Comparison of ENCODE assay signal across 10 mouse cellular contexts in the genomic region with DNA sequence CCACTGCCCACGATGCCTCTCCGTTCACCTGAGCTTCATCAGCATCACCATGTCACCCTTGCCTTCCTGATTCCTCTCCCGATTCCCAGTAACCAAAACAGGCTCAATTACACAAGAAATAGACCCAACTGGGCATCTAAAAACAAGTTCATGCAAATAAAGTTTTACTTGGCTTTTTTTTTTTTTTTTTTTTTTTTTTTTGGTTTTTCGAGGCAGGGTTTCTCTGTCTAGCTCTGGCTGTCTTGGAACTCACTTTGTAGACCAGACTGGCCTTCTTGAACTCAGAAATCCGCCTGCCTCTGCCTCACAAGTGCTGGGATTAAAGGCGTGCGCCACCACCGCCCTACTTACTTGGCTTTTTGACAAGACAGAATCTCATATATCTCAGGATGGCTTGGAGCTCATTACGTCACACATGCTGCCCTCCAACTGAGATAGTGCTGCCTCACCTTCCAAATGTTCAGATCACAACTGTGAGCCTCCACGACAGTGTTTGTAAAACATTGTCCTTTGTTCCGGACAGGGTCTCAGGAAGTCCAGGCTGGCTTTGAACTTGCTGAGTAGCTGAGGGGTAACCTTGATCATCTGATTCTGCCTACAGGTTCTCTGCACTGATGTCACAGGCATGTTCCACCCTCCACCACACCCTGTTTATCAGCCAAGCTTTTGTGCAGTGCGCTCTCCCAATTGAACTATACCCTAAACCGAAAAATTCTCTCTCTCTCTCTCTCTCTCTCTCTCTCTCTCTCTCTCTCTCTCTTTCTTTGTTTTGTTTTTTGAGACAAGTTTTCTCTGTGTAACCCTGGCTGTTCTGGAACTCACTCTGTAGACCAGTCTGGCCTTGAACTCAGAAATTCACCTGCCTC. TPM values are rescaled to one million over a fixed set of nuclear protein-coding genes. Genes with fewer than 3 reads are reported as not detected.
DNase-seq lines count a peak whose midpoint lies in the region; ATAC-seq and TF ChIP-seq lines count a peak whose summit lies in the region.
"Had no signal": no experiment of that assay in that cellular context is flagged by ENCODE, and none has a peak within 500 bp of the region (broad histone marks: within the 10 kb centered on the region; RNA-seq: fewer than 3 reads in every experiment).

No protein-coding gene starts in this region.

- DNase-seq in kidney, adult 11 months, result no peak
- DNase-seq in embryonic facial prominence, embryonic 14.5 days (ENCODE audit: low spot score), result no peak
- DNase-seq in midbrain, postnatal 0 days (ENCODE audit: low spot score), result no peak
- no peak for DNase-seq in adrenal gland, postnatal 14 days
- no peak for DNase-seq in gastrocnemius, postnatal 36 days
- no peak for DNase-seq in kidney, adult 18-20 months

- no peak for TF ChIP-seq CTCF in midbrain, postnatal 0 days (IDR thresholded peaks at IDR 0.05)

- H3K9me3 ChIP-seq in kidney, embryonic 16.5 days (ENCODE audit: low read length), result no peaks in the 10 kb centered on the region
- H3K9me3 ChIP-seq in embryonic facial prominence, embryonic 14.5 days (ENCODE audit: control insufficient read depth, low read length), result 0 out of 2 replicates have a peak, but pooled peaks cover 5% of the 10 kb centered on the region
- no peaks in the 10 kb centered on the region for H3K9me3 ChIP-seq in intestine, embryonic 15.5 days
- H3K9me3 ChIP-seq in midbrain, postnatal 0 days (ENCODE audit: low read length), result no peaks in the 10 kb centered on the region

- H3K9ac ChIP-seq in kidney, embryonic 16.5 days (replicated peaks; ENCODE audit: low read length), result no peak overlapping the region
- H3K9ac ChIP-seq in embryonic facial prominence, embryonic 14.5 days (ENCODE audit: low read depth, low read length), result no peak overlapping the region
- H3K9ac ChIP-seq in intestine, embryonic 15.5 days, result no peak overlapping the region
- peak overlapping the region; percentile 99 for H3K9ac ChIP-seq in midbrain, postnatal 0 days (replicated peaks; ENCODE audit: low read length, poor library complexity, severe bottlenecking)

- intact Hi-C loops in gastrocnemius, postnatal 36 days (cut with DNase I), result no loop called here

- no peak for ATAC-seq in kidney, embryonic 16.5 days (ENCODE audit: low FRiP score, low TSS enrichment)
- ATAC-seq in embryonic facial prominence, embryonic 14.5 days (ENCODE audit: low read depth), result no peak
- no peak for ATAC-seq in intestine, embryonic 15.5 days
- ATAC-seq in midbrain, postnatal 0 days (ENCODE audit: low FRiP score), result no peak

- peaks cover 57% of the 10 kb centered on the region for H3K27me3 ChIP-seq in kidney, embryonic 16.5 days (ENCODE audit: insufficient read depth, low read length)
- H3K27me3 ChIP-seq in embryonic facial prominence, embryonic 14.5 days (replicated peaks; ENCODE audit: control insufficient read depth, insufficient read depth, low read length), result peaks cover 60% of the 10 kb centered on the region
- peaks cover 49% of the 10 kb centered on the region for H3K27me3 ChIP-seq in intestine, embryonic 15.5 days (replicated peaks)
- no peaks in the 10 kb centered on the region for H3K27me3 ChIP-seq in midbrain, postnatal 0 days (ENCODE audit: insufficient read depth, low read length)

- no peaks in the 10 kb centered on the region for H3K36me3 ChIP-seq in kidney, embryonic 16.5 days (ENCODE audit: insufficient read depth, low read length)
- H3K36me3 ChIP-seq in embryonic facial prominence, embryonic 14.5 days (ENCODE audit: control insufficient read depth, insufficient read depth, low read length), result no peaks in the 10 kb centered on the region
- no peaks in the 10 kb centered on the region for H3K36me3 ChIP-seq in intestine, embryonic 15.5 days
- H3K36me3 ChIP-seq in midbrain, postnatal 0 days (ENCODE audit: insufficient read depth, low read length), result no peaks in the 10 kb centered on the region

- no peak overlapping the region for H3K27ac ChIP-seq in kidney, embryonic 16.5 days (ENCODE audit: low read length)
- no peak overlapping the region for H3K27ac ChIP-seq in embryonic facial prominence, embryonic 14.5 days (replicated peaks; ENCODE audit: low read depth, low read length)
- no peak overlapping the region for H3K27ac ChIP-seq in intestine, embryonic 15.5 days
- peak overlapping the region; percentile 97 for H3K27ac ChIP-seq in midbrain, postnatal 0 days (ENCODE audit: low read depth, low read length)

- 59% methylated on average over 13 of the region's 13 CpGs for WGBS in kidney, embryonic 16.5 days
- 64% methylated on average over 13 of the region's 13 CpGs for WGBS in embryonic facial prominence, embryonic 14.5 days
- WGBS in intestine, embryonic 15.5 days, result 63% methylated on average over 13 of the region's 13 CpGs
- WGBS in midbrain, postnatal 0 days, result 59% methylated on average over 13 of the region's 13 CpGs

- H3K4me1 ChIP-seq in kidney, embryonic 16.5 days (ENCODE audit: insufficient read depth, low read length), result peaks cover 17% of the 10 kb centered on the region
- H3K4me1 ChIP-seq in embryonic facial prominence, embryonic 14.5 days (ENCODE audit: control insufficient read depth, insufficient read depth, low read length), result peaks cover 7% of the 10 kb centered on the region; the same call in 1 of the 2 replicates
- H3K4me1 ChIP-seq in intestine, embryonic 15.5 days (replicated peaks), result peaks cover 13% of the 10 kb centered on the region
- H3K4me1 ChIP-seq in midbrain, postnatal 0 days (ENCODE audit: insufficient read depth, low read length), result peaks cover 5% of the 10 kb centered on the region

- H3K4me3 ChIP-seq in kidney, embryonic 16.5 days (ENCODE audit: low read length), result no peak overlapping the region
- peak overlapping the region; percentile 43 for H3K4me3 ChIP-seq in embryonic facial prominence, embryonic 14.5 days (ENCODE audit: low read depth, low read length)
- H3K4me3 ChIP-seq in intestine, embryonic 15.5 days (replicated peaks), result no peak overlapping the region
- peak overlapping the region; percentile 93 for H3K4me3 ChIP-seq in midbrain, postnatal 0 days (ENCODE audit: low read depth, low read length)

- H3K4me2 ChIP-seq in kidney, embryonic 16.5 days (replicated peaks; ENCODE audit: low read depth, low read length), result peak overlapping the region; percentile 56
- peak overlapping the region; percentile 65 for H3K4me2 ChIP-seq in embryonic facial prominence, embryonic 14.5 days (ENCODE audit: low read depth, low read length)
- H3K4me2 ChIP-seq in intestine, embryonic 15.5 days (replicated peaks), result peak overlapping the region; percentile 85; the same call in 1 of the 2 replicates
- peak overlapping the region; percentile 93 for H3K4me2 ChIP-seq in midbrain, postnatal 0 days (ENCODE audit: low read depth, low read length, poor library complexity, severe bottlenecking)

RNA-seq across cellular contexts. Expression of a gene that starts 0.7 kb away (rescaled TPM):
- 0.34 and 0.54 TPM in 2 replicates for polyA plus RNA-seq in kidney, embryonic 16.5 days (2015; fragmentation: Nextera tagmentation; extraction: Ambion mirVana)
- polyA plus RNA-seq in embryonic facial prominence, embryonic 14.5 days (2014; fragmentation: Nextera tagmentation; extraction: Ambion mirVana), result 3.4 and 3.6 TPM in 2 replicates
- polyA plus RNA-seq in intestine, embryonic 15.5 days (2015; fragmentation: Nextera tagmentation; extraction: Ambion mirVana), result 1.6 TPM in 2 replicates
- total RNA-seq in midbrain, postnatal 0 days (2014; rRNA removed), result 85.9 and 92.0 TPM in 2 replicates
- 79.8 and 89.0 TPM in 2 replicates for polyA plus RNA-seq in midbrain, postnatal 0 days (2015; fragmentation: Nextera tagmentation; extraction: Ambion mirVana)
- total RNA-seq in adrenal gland, postnatal 14 days (2021), result 1.2 and 3.1 TPM in 2 replicates
- not detected for total RNA-seq in gastrocnemius, postnatal 36 days (2021)
- polyA plus RNA-seq: heart, postnatal 0 days had no signal

RNA-seq across cellular contexts. Expression of a gene that starts 8.9 kb away (rescaled TPM):
- polyA plus RNA-seq in kidney, embryonic 16.5 days (2015; fragmentation: Nextera tagmentation; extraction: Ambion mirVana), result 0.19 and 0.30 TPM in 2 replicates
- polyA plus RNA-seq in embryonic facial prominence, embryonic 14.5 days (2014; fragmentation: Nextera tagmentation; extraction: Ambion mirVana), result 0.20 TPM in 1 of 2 replicates, not detected in the other
- polyA plus RNA-seq in intestine, embryonic 15.5 days (2015; fragmentation: Nextera tagmentation; extraction: Ambion mirVana), result 0.31 and 0.51 TPM in 2 replicates
- total RNA-seq in midbrain, postnatal 0 days (2014; rRNA removed), result 4.5 and 6.2 TPM in 2 replicates
- polyA plus RNA-seq in midbrain, postnatal 0 days (2015; fragmentation: Nextera tagmentation; extraction: Ambion mirVana), result 4.8 and 5.3 TPM in 2 replicates
- not detected in 2 replicates for total RNA-seq in adrenal gland, postnatal 14 days (2021)
- not detected for total RNA-seq in gastrocnemius, postnatal 36 days (2021)

RNA-seq across cellular contexts. Expression of a gene that starts 29.5 kb away (rescaled TPM):
- polyA plus RNA-seq in kidney, embryonic 16.5 days (2015; fragmentation: Nextera tagmentation; extraction: Ambion mirVana), result 10.2 and 10.6 TPM in 2 replicates
- 10.1 and 11.5 TPM in 2 replicates for polyA plus RNA-seq in embryonic facial prominence, embryonic 14.5 days (2014; fragmentation: Nextera tagmentation; extraction: Ambion mirVana)
- 8.7 and 10.2 TPM in 2 replicates for polyA plus RNA-seq in intestine, embryonic 15.5 days (2015; fragmentation: Nextera tagmentation; extraction: Ambion mirVana)
- 4.3 and 5.7 TPM in 2 replicates for total RNA-seq in midbrain, postnatal 0 days (2014; rRNA removed)
- 6.7 and 8.2 TPM in 2 replicates for polyA plus RNA-seq in midbrain, postnatal 0 days (2015; fragmentation: Nextera tagmentation; extraction: Ambion mirVana)
- 8.3 and 11.0 TPM in 2 replicates for total RNA-seq in adrenal gland, postnatal 14 days (2021)
- 1 to 10 TPM; 3.7 to 5.1 TPM for total RNA-seq in gastrocnemius, postnatal 36 days (2021)

RNA-seq across cellular contexts. Expression of a gene that starts 31.4 kb away (rescaled TPM):
- not detected in 2 replicates for polyA plus RNA-seq in kidney, embryonic 16.5 days (2015; fragmentation: Nextera tagmentation; extraction: Ambion mirVana)
- polyA plus RNA-seq in embryonic facial prominence, embryonic 14.5 days (2014; fragmentation: Nextera tagmentation; extraction: Ambion mirVana), result not detected in 2 replicates
- polyA plus RNA-seq in intestine, embryonic 15.5 days (2015; fragmentation: Nextera tagmentation; extraction: Ambion mirVana), result not detected in 2 replicates
- total RNA-seq in midbrain, postnatal 0 days (2014; rRNA removed), result not detected in 2 replicates
- polyA plus RNA-seq in midbrain, postnatal 0 days (2015; fragmentation: Nextera tagmentation; extraction: Ambion mirVana), result not detected in 2 replicates
- 2.1 TPM in 1 of 2 replicates, not detected in the other for total RNA-seq in adrenal gland, postnatal 14 days (2021)
- not detected for total RNA-seq in gastrocnemius, postnatal 36 days (2021)
- polyA plus RNA-seq: heart, postnatal 0 days; limb, embryonic 11.5 days had no signal

RNA-seq across cellular contexts. Expression of a gene that starts 31.5 kb away (rescaled TPM):
- 810 and 819 TPM in 2 replicates for polyA plus RNA-seq in kidney, embryonic 16.5 days (2015; fragmentation: Nextera tagmentation; extraction: Ambion mirVana)
- 715 and 771 TPM in 2 replicates for polyA plus RNA-seq in embryonic facial prominence, embryonic 14.5 days (2014; fragmentation: Nextera tagmentation; extraction: Ambion mirVana)
- 581 and 615 TPM in 2 replicates for polyA plus RNA-seq in intestine, embryonic 15.5 days (2015; fragmentation: Nextera tagmentation; extraction: Ambion mirVana)
- total RNA-seq in midbrain, postnatal 0 days (2014; rRNA removed), result 720 and 802 TPM in 2 replicates
- polyA plus RNA-seq in midbrain, postnatal 0 days (2015; fragmentation: Nextera tagmentation; extraction: Ambion mirVana), result 904 and 934 TPM in 2 replicates
- total RNA-seq in adrenal gland, postnatal 14 days (2021), result 532 and 572 TPM in 2 replicates
- 100 to 1,000 TPM; 180 to 196 TPM for total RNA-seq in gastrocnemius, postnatal 36 days (2021)

Comparison
In these comparisons a context has a peak if more than half of its experiments do, and no peak if none do; other contexts are left out.
1. H3K4me3 ChIP-seq: peak in embryonic facial prominence, embryonic 14.5 days (single experiment) and midbrain, postnatal 0 days (single experiment); none in kidney, embryonic 16.5 days (single experiment) and intestine, embryonic 15.5 days (single experiment).
2. RNA of a gene that starts 0.7 kb away (polyA plus RNA-seq): 79.8 to 89.0 TPM in midbrain, postnatal 0 days; 3.4 to 3.6 TPM in embryonic facial prominence, embryonic 14.5 days, 1.6 TPM in intestine, embryonic 15.5 days and 0.34 to 0.54 TPM in kidney, embryonic 16.5 days; every median in the first group is over 10 times any median in the second.
3. Peak in every context shown above with its lines, with median percentiles within 50 percentile points of each other: H3K4me2 ChIP-seq.